Mouse (Mus musculus) fat pad, adult 2 months (tissue): ENCODE measurements at regions not wholly inside any gene's neighbourhood (a gene's known extent, or its start where the extent isn't known, plus 50 kb on each side); places are given as distances from the start of the nearest gene placed in this dataset.

Experiments used
- DNase-seq: peaks from one replicate; pipeline ENCODE4 v3.0.0-alpha.2; 2011; ENCODE audit warnings: low read depth, low spot score; ENCODE audit errors: extremely low read depth

- no peak for DNase-seq
These were observed 104.8 kb upstream of the E030018B13Rik start for GRCm38 (mm10) chr7:63811816-63812215.

- DNase-seq = no peak
These were observed 101.1 kb upstream of the E030018B13Rik start for GRCm38 (mm10) chr7:63815531-63815930.

- peak; percentile 92 for DNase-seq
These were observed 100.4 kb upstream of the E030018B13Rik start for GRCm38 (mm10) chr7:63816056-63816941.

- no peak for DNase-seq
These were observed 99.2 kb upstream of the E030018B13Rik start for GRCm38 (mm10) chr7:63817476-63817875.

GRCm38 (mm10) chr7:63818105-63818504 lies 98.6 kb upstream of the E030018B13Rik start:
- no peak for DNase-seq

GRCm38 (mm10) chr7:63820286-63820685 lies 96.4 kb upstream of the E030018B13Rik start:
- DNase-seq = no peak

- DNase-seq = no peak
These were observed 94.7 kb upstream of the E030018B13Rik start for GRCm38 (mm10) chr7:63822001-63822400.

- no peak for DNase-seq
These were observed 92.6 kb upstream of the E030018B13Rik start for GRCm38 (mm10) chr7:63824009-63824408.

- DNase-seq = no peak
These were observed 87.2 kb upstream of the E030018B13Rik start for GRCm38 (mm10) chr7:63829362-63829920.

- DNase-seq = no peak
These were observed 83.0 kb upstream of the E030018B13Rik start for GRCm38 (mm10) chr7:63833676-63834075.

- no peak for DNase-seq
These were observed 80.7 kb upstream of the E030018B13Rik start for GRCm38 (mm10) chr7:63835958-63836357.
